Mouse (Mus musculus) thymus, adult 2 months (tissue): ENCODE data around the gene Hoxc12.

Experiments
- CTCF ChIP-seq: fragments of 200-500 bp; IDR thresholded peaks from 2 replicates; pipeline ENCODE4 v1.5.1; 2012; ENCODE audit warnings: mild to moderate bottlenecking, control low read depth, low read length, moderate library complexity, borderline replicate concordance; ENCODE audit not compliant: control insufficient read depth, poor library complexity, insufficient read depth; ENCODE audit errors: extremely low read depth
- POLR2A ChIP-seq: fragments of 200-500 bp; IDR thresholded peaks from 2 replicates; pipeline ENCODE4 v1.6.1; 2012; ENCODE audit warnings: mild to moderate bottlenecking, low read length, control low read depth, moderate library complexity; ENCODE audit not compliant: control insufficient read depth, poor library complexity, insufficient read depth; ENCODE audit errors: extremely low read depth

DNA sequence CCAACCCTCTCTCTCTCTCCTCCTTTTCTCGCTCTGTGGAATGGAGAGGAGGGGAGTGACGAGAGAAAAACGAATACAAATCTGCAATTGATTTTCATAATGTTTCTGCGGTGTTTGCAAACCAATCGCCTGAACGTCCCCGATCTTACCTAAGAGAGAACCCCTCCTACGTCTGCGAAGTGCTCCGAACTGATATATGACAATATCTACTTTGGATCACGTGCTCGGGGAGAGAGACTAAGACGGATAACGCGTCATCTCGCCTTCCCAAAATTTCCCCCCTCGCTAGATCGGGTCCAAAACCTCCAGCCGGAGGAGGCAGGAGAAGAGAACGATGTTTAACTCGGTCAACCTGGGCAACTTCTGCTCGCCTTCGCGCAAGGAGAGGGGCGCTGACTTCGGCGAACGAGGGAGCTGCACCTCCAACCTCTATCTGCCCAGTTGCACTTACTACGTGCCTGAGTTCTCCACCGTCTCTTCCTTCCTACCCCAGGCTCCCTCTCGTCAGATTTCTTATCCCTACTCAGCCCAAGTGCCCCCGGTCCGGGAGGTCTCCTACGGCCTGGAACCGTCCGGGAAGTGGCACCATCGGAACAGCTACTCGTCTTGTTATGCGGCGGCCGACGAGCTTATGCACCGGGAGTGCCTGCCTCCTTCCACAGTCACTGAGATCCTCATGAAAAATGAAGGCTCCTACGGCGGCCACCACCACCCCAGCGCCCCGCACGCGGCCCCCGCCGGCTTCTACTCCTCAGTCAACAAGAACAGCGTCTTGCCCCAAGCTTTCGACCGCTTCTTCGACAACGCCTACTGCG is 17.8 kb downstream of the Hoxc12 start, which contains the start of gene Hoxc11:
- TF ChIP-seq CTCF (no peak), POLR2A (no peak)
